Mouse (Mus musculus) splenic B cell, adult 2 months (primary cell): ENCODE results near the gene Zdhhc21.

Source experiments
- DNase-seq: peaks from one replicate; pipeline ENCODE4 v3.0.0-alpha.2; 2011; ENCODE audit warnings: low read depth, low spot score
- H3K27me3 ChIP-seq: 2 replicates; pipeline ENCODE4 v1.6.1; 2012; ENCODE audit warnings: mild to moderate bottlenecking, low read length, moderate library complexity, mixed read lengths; ENCODE audit not compliant: control insufficient read depth, poor library complexity, insufficient read depth, severe bottlenecking
- H3K36me3 ChIP-seq: 2 replicates; pipeline ENCODE4 v1.6.1; 2012; ENCODE audit warnings: mild to moderate bottlenecking, low read length, moderate library complexity, mixed read lengths; ENCODE audit not compliant: control insufficient read depth, poor library complexity, insufficient read depth, severe bottlenecking

Zdhhc21 gene

DNA sequence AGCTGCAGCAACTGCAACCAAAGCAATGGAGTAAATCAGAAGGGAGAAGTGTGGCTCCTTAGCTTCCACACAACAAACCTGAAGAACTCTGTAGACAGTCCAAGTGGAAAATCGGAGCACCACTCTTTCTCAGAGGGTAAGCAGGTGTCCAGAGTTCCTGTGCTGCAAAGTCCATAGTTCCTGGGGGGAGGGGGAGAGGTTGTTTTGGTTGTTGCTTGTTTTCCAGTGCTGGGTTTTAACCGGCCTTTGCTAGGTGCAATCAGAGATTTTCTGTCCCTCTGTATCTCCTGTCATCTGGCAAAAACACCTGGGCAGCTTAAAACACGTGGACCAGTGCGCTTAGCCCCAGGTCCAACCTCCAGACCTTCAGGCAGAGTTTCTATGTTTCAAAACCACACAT is 15.0 kb upstream of the Zdhhc21 start:
- no peak for DNase-seq
- H3K27me3 ChIP-seq, result no peaks in the 10 kb centered on the region
- no peaks in the 10 kb centered on the region for H3K36me3 ChIP-seq

DNA sequence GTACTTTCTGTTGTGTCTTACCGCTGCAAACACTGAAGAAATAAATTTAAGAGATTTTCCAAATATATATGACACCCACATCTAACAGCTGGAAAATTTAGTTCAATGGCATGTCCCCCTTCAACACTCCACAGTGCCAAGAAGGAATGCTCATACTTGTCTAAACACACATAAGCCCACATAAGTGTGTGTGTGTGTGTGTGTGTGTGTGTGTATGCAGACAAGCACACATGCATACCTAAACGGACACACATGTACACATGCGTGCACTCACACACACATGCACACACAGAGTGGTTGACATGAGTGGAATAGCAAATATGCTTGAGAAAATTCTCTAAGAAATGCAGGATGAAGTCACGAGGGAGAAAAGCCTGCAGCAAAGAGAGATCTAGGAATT is 12.8 kb upstream of the Zdhhc21 start:
- no peaks in the 10 kb centered on the region for H3K36me3 ChIP-seq

DNA sequence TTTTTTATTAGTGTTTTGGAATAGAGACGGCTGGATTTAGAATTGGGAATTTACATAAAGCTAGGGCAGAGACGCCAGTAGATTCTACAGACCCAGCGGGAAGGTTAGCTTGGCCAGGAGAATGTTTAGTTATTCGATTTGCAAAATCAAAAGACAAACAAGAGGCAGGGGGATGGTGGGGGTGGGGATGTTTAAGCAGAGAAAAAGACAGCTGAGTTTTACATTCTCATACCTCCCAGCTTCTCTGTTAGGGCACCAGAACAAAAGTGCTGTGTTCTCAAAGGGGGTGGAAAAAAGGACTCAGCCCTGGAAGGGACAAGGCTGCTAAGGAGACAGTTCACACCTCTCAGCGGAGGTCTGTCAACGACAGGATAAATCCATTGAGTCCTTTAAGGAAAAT is 12.4 kb upstream of the Zdhhc21 start:
- H3K36me3 ChIP-seq, result no peaks in the 10 kb centered on the region
- no peak for DNase-seq
- H3K27me3 ChIP-seq, result no peaks in the 10 kb centered on the region

More for the DNA sequence above, 12.8 kb upstream of the Zdhhc21 start:
- H3K27me3 ChIP-seq, result no peaks in the 10 kb centered on the region
- no peak for DNase-seq

DNA sequence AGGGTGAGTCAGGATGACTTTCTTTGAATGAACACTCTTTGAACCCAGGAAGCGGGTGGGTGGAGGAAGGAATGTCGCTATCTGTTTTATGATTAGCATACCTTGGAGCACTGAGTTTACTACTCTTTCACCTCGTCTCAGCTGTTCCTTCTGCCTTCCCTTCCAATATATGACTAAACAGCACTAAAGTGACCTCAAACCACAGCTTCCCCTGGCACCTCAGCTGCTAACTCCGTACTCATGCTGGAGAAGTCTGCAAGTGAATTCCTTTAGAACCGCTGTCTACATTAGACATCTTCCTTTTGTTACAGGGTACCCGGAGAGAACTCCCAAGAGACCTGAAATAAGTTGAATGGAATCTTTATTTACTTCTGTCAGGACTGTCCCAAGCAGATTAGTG is 11.2 kb upstream of the Zdhhc21 start:
- no peak for DNase-seq
- no peaks in the 10 kb centered on the region for H3K27me3 ChIP-seq
- H3K36me3 ChIP-seq, result no peaks in the 10 kb centered on the region

DNA sequence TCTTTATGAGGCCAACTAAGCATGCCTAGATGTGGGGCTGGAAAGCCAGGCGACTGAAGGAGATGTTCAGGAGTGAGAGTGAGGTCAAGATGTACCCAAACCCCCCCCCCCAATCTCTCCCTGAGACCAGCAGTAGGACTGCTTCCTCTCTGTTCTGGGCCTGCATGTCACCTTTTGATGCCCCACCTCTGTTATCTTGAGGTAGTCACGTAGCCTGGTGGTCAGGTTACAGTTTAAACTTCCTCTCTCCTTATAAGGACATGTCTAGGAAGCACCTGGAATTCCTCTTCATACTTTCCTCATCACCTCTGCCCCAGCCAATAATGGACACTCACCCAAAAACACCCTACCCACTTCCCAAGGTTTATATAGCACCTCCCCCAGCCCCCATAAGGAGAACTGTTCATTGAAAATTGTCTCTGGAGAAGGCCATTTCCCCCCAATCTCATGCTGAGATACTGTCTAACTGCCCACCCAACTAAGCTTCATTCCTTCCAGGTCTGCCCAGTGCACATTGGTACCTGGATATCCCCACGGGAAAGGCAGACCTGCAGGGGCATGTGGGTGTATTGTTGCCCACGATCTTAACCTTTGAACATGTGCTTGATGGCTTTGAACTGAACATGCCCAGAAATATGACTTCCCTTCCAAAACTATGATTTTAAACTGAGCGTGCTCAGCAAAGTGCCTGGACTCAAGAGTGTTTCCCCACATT is 8.1 kb upstream of the Zdhhc21 start:
- Histone ChIP-seq H3K27me3 (no peaks in the 10 kb centered on the region), H3K36me3 (no peaks in the 10 kb centered on the region)
- DNase-seq, result no peak

DNA sequence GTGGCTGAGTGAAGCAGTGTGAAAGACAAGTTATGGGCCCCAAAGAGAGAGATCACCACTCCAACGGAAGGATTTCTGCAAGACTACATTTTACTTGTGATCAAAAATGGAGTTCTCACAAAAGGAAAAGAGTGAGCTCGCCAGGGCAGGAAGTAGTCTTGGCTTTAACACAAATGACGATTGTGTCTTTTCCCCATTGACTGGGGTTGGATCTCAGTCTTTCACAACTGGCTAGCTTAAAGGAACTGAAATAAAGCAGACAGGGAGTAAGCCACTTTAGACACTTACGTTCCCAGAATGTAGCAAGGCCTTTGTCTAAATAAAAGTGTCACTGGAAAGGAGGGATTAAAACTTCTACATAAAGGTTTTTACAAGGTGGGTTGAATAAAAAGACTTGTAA is 7.4 kb upstream of the Zdhhc21 start:
- Histone ChIP-seq H3K27me3 (no peaks in the 10 kb centered on the region), H3K36me3 (no peaks in the 10 kb centered on the region)
- DNase-seq, result no peak

DNA sequence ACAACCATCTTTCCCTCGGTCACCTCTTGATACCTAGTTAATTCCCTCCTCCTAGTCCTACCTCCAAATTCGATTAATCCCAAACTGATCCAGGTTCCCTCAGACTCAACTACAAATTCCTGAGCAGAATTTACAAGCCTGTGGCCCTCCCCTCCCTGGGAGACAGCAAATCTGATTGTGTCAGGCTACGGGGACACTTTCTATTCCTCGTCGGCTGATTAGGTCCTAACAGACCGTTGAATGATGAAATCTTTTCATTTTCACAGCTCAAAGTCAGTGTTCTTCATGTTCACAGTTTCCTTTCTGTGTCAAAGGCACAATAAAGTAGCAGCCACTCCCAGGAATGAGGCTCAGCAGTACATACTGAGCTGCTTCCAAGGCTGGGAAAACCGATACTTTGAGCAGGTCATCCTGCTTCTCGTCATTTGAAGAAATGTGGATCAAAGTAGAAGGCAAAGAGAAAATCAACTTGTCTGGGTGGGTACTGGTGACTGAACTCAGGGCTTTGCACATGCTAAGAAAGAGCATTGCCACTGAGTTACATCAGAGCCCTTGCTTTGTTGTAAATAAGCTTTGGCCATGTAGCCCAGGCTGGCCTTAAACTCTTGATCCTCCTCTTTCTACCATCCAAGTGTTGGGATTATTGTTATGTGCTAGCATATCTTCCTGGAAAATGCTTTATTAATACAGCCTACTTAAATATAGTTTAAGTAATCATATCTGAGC is 5.4 kb upstream of the Zdhhc21 start:
- no peak for DNase-seq
- H3K27me3 ChIP-seq, result no peaks in the 10 kb centered on the region
- no peaks in the 10 kb centered on the region for H3K36me3 ChIP-seq

DNA sequence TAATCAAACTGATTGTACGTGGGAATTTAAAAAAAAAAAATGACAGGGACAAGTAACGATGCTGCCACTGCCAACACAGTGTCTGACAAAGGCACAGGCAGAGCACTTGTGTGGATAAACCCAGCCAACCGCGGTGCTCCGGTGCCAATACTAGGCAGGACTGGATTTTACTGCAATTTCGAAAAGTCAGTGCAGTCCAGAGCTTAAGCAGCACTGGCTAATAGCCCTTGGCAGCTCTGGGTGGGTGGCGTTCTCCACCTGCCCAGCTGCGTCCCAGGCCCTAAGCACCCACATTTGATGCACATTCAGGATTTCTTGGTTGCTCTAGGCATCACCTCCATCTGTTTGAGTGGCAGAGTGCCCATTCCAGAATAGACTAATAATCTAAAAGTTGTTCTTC is 3.6 kb upstream of the Zdhhc21 start:
- no peaks in the 10 kb centered on the region for H3K27me3 ChIP-seq
- H3K36me3 ChIP-seq, result no peaks in the 10 kb centered on the region
- no peak for DNase-seq

DNA sequence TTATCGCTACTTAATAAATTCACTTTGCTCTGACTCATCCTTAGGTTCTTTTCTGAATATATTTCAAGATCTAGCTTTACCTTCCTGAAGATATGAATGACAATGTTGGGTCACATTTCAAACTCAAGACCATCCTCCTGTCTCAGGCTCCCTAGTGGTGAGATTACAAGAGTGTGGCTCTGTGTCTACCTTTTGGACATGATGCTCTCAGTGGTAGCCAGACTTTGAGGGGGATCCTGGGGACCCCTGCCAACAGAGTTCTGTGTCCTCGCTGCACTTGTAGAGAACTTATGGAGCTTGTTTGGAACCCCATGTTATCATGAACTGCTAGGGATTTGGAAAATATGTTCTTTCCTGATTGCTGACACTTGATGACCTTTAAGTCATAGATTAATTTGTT is 1.7 kb upstream of the Zdhhc21 start:
- no peaks in the 10 kb centered on the region for H3K27me3 ChIP-seq
- H3K36me3 ChIP-seq, result no peaks in the 10 kb centered on the region
- DNase-seq, result no peak

DNA sequence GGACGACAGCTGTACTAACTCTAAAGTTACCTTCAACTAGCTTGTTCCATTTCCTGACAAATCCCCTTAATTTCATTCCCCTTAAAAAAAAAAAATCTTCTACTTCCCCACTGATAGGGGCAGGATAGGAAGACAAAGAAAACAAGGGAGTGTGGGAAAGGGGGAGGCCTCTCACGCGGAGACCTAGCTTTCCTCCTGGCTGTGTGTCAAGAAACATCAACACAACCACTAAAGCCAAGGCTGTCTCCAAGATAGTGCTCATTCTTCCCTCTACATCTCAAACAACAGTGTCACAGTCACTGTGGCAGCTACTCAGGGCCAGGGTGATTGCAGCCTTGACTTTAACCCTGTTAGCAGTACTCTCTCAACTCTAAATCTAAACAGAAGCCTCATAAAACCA is 808 bp upstream of the Zdhhc21 start:
- no peak for DNase-seq

DNA sequence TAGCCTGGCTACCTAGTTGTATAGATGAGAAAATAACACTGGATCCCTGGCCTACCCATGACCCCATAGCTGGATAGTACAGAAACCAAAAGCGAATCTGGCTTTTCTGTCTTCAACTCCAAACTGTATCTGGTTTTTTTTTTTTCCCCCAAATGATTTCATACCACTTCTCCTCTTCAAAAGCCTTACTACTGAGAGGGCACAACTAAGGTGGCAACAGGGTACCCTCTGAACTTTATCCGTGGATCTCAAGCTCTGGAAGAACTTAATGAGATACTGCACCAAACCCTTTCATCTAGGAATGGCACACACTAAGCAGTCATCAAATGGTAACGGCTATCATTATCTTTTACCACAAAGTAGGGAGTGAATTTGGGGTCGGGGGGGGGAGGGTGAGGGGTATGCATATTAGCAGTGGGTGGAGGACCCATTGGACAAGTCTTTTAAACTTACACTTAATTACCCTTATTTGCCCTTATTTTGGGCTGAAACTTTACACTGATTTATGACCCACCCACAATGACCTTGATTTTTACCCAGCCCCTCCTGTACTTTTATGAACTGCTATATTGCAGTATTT is 1.2 kb downstream of the Zdhhc21 start:
- Histone ChIP-seq H3K36me3 (no peaks in the 10 kb centered on the region), H3K27me3 (no peaks in the 10 kb centered on the region)
- DNase-seq, result peak; percentile 18

More for the DNA sequence above, 808 bp upstream of the Zdhhc21 start:
- no peaks in the 10 kb centered on the region for H3K36me3 ChIP-seq
- H3K27me3 ChIP-seq, result no peaks in the 10 kb centered on the region

DNA sequence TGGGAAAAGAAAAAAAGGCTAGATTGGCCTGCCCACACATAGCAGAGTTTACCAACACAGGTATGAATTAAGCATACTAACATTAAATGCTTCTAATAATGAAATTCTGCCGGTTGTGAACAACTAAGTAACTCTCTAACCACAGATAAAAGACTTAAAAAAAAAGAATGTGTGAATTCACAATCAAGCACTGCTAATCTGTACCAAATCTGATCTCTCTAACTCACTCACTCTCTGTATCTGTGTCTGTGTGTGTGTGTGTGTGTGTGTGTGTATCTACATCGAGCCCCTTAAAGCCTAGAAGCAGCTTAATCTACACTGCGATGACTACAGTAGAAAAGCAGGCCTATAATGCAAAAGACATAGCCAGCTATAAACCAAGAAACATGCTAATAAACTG is 2.8 kb downstream of the Zdhhc21 start:
- no peaks in the 10 kb centered on the region for H3K36me3 ChIP-seq
- no peaks in the 10 kb centered on the region for H3K27me3 ChIP-seq
- DNase-seq, result no peak

DNA sequence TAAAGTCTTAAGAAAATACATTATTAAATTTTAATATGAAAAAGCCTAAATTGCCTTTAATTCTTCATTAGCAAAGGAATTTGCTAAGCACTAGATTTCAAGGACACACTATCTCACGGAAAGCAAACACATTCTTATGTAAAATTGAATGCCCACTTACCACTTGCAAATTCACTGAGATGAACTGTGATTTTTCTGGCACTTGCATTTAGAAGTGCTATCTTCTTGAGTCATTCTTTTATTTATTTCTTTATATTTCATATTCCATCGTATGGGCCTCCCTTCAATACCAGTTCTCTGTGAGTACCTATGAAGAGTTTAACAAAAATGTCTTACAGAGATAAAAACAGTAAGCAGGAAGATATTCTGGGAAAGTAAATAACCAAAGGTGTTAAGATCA is 5.9 kb downstream of the Zdhhc21 start:
- Histone ChIP-seq H3K27me3 (no peaks in the 10 kb centered on the region), H3K36me3 (no peaks in the 10 kb centered on the region)
- DNase-seq, result no peak

DNA sequence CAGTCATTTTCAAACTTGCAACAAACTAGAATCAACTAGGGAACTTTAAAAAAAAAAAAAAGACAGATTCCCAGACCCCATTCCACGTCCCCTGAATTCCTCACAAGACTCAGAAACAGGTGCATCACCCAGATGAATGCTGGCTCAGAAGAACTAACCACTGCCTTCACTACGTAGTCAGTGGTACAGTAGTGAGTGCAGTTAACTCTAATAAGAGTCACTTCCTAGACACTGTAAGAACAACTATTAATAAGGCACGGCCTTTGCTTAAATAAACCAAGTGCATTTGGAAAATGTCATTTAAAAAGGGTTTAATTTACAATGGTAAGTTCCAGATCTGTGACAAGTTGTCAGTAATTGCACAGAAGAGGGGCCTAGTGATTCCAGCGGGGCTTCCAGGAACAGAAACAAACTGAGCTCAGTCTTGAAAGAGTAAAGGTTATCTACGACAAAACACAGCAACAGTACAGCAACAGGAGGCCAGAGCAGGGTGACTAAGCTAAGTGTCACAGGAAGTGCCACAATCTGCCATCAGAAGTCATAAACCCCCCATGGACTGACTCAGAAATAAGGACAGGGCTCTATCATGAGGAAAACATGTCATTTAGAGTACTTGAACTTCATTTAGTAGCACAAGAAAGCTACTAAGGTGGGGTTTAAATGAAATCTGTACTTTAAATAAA is 11.1 kb downstream of the Zdhhc21 start:
- no peak for DNase-seq
- H3K27me3 ChIP-seq, result no peaks in the 10 kb centered on the region
- H3K36me3 ChIP-seq, result peaks cover 4% of the 10 kb centered on the region; the same call in 1 of the 2 replicates
